Mouse (Mus musculus) MEL (cell line): Measurements from ENCODE around the gene Alg1. TPM values are rescaled to one million over a fixed set of nuclear protein-coding genes. Genes with fewer than 3 reads are reported as not detected.

Experiments
- DNase-seq: peaks from one replicate; pipeline ENCODE4 v3.0.0; 2011; ENCODE audit warnings: low read depth, low spot score
- H3K27ac ChIP-seq: 2 replicates; pipeline ENCODE4 v1.5.1; 2012; ENCODE audit warnings: low read depth, mild to moderate bottlenecking, control low read depth, low read length, moderate library complexity; ENCODE audit not compliant: control insufficient read depth
- H3K27me3 ChIP-seq, 2 experiments: fragments of 150-350 bp in 1 of 2; sonication (generic) in 1 of 2; 2 replicates each; pipeline ENCODE4 v1.6.1; 2012; ENCODE audit warnings: low read length in 2 of 2, mild to moderate bottlenecking in 2 of 2, improper control_type of control experiment in 1 of 2, moderate library complexity in 1 of 2; ENCODE audit not compliant: insufficient read depth in 2 of 2, control insufficient read depth in 1 of 2
- H3K36me3 ChIP-seq, 2 experiments: 2 replicates each; pipeline ENCODE4 v1.6.1; 2012 to 2014; ENCODE audit warnings: low read length in 2 of 2, improper control_type of control experiment in 1 of 2, inconsistent platforms in 1 of 2, mild to moderate bottlenecking in 1 of 2; ENCODE audit not compliant: insufficient read depth in 2 of 2, control insufficient read depth in 1 of 2
- H3K4me1 ChIP-seq, 2 experiments: fragments of 150-350 bp in 1 of 2; sonication (generic) in 1 of 2; 2 replicates each; pipeline ENCODE4 v1.6.1; 2012; ENCODE audit warnings: low read length in 2 of 2, improper control_type of control experiment in 1 of 2, mild to moderate bottlenecking in 1 of 2; ENCODE audit not compliant: insufficient read depth in 2 of 2, control insufficient read depth in 1 of 2
- H3K4me3 ChIP-seq, 2 experiments: fragments of 150-350 bp in 1 of 2; sonication (generic) in 1 of 2; 2 replicates each; pipeline ENCODE4 v1.5.1; 2012; ENCODE audit warnings: low read depth in 2 of 2, low read length in 2 of 2, mild to moderate bottlenecking in 2 of 2, moderate library complexity in 2 of 2, control low read depth in 1 of 2, improper control_type of control experiment in 1 of 2; ENCODE audit not compliant: control insufficient read depth in 1 of 2, insufficient read depth in 1 of 2
- H3K79me2 ChIP-seq: 2 replicates; pipeline ENCODE4 v1.6.1; 2012; ENCODE audit warnings: mild to moderate bottlenecking, low read length, moderate library complexity; ENCODE audit not compliant: control insufficient read depth, poor library complexity, insufficient read depth
- H3K9ac ChIP-seq: 2 replicates; pipeline ENCODE4 v1.6.1; 2012; ENCODE audit warnings: low read depth, mild to moderate bottlenecking, control low read depth, low read length, moderate library complexity; ENCODE audit not compliant: control insufficient read depth, poor library complexity, severe bottlenecking
- H3K9me3 ChIP-seq: fragments of 150-350 bp; sonication (generic); replicated peaks from 2 replicates; pipeline ENCODE4 v1.6.1; 2012; ENCODE audit warnings: mild to moderate bottlenecking, low read length, improper control_type of control experiment, moderate library complexity; ENCODE audit not compliant: insufficient read depth
- BHLHE40 ChIP-seq: IDR thresholded peaks from 2 replicates; pipeline ENCODE4 v1.6.1; 2012; ENCODE audit warnings: low read depth, mild to moderate bottlenecking, inconsistent platforms, low read length, improper control_type of control experiment, borderline replicate concordance
- CTCF ChIP-seq, 3 experiments: IDR thresholded peaks in 2 of 3; conservative IDR thresholded peaks in 1 of 3; 2 replicates each; pipeline ENCODE4 v1.5.1; 2011 to 2012; ENCODE audit warnings: low read length in 3 of 3, low read depth in 2 of 3, mild to moderate bottlenecking in 2 of 3, improper control_type of control experiment in 1 of 3, inconsistent platforms in 1 of 3, mixed read lengths in 1 of 3, moderate library complexity in 1 of 3; ENCODE audit not compliant: control insufficient read depth in 1 of 3, insufficient read depth in 1 of 3, poor library complexity in 1 of 3, severe bottlenecking in 1 of 3
- E2F4 ChIP-seq: IDR thresholded peaks from 2 replicates; pipeline ENCODE4 v1.6.1; 2011; ENCODE audit warnings: low read depth, low read length, improper control_type of control experiment, borderline replicate concordance
- ELF1 ChIP-seq: IDR thresholded peaks from 2 replicates; pipeline ENCODE4 v1.6.1; 2014; ENCODE audit warnings: low read depth, mild to moderate bottlenecking, inconsistent platforms, low read length, improper control_type of control experiment, moderate library complexity
- ETS1 ChIP-seq: IDR thresholded peaks from 2 replicates; pipeline ENCODE4 v1.6.1; 2012; ENCODE audit warnings: low read depth, mild to moderate bottlenecking, inconsistent platforms, low read length, improper control_type of control experiment, moderate library complexity
- GABPA ChIP-seq: IDR thresholded peaks from 2 replicates; pipeline ENCODE4 v1.6.1; 2012; ENCODE audit warnings: low read depth, mild to moderate bottlenecking, inconsistent platforms, low read length, improper control_type of control experiment, moderate library complexity
- HCFC1 ChIP-seq: IDR thresholded peaks from 2 replicates; pipeline ENCODE4 v1.6.1; 2012; ENCODE audit warnings: low read depth, mild to moderate bottlenecking, inconsistent platforms, low read length, improper control_type of control experiment, moderate library complexity
- MAFK ChIP-seq: IDR thresholded peaks from 2 replicates; pipeline ENCODE4 v1.6.1; 2011; ENCODE audit warnings: low read depth, mild to moderate bottlenecking, low read length, improper control_type of control experiment, borderline replicate concordance
- MAX ChIP-seq: IDR thresholded peaks from 2 replicates; pipeline ENCODE4 v1.6.1; 2011; ENCODE audit warnings: low read length, improper control_type of control experiment
- MAZ ChIP-seq: IDR thresholded peaks from 2 replicates; pipeline ENCODE4 v1.6.1; 2012; ENCODE audit warnings: low read depth, mild to moderate bottlenecking, inconsistent platforms, low read length, improper control_type of control experiment
- MXI1 ChIP-seq: IDR thresholded peaks from 2 replicates; pipeline ENCODE4 v1.6.1; 2011; ENCODE audit warnings: mild to moderate bottlenecking, low read depth, low read length, improper control_type of control experiment
- MYB ChIP-seq: IDR thresholded peaks from 2 replicates; pipeline ENCODE4 v1.6.1; 2011; ENCODE audit warnings: mild to moderate bottlenecking, low read depth, low read length, improper control_type of control experiment
- MYC ChIP-seq: IDR thresholded peaks from 2 replicates; pipeline ENCODE4 v1.6.1; 2011; ENCODE audit warnings: low read depth, mild to moderate bottlenecking, low read length, improper control_type of control experiment, moderate library complexity
- NELFE ChIP-seq: IDR thresholded peaks from 2 replicates; pipeline ENCODE4 v1.6.1; 2011; ENCODE audit warnings: low read depth, low read length, improper control_type of control experiment
- NRF1 ChIP-seq: IDR thresholded peaks from 2 replicates; pipeline ENCODE4 v1.6.1; 2014; ENCODE audit warnings: low read depth, mild to moderate bottlenecking, inconsistent platforms, low read length, improper control_type of control experiment, moderate library complexity; ENCODE audit not compliant: poor library complexity, insufficient read depth, severe bottlenecking
- POLR2A ChIP-seq, 2 experiments: IDR thresholded peaks; 2 replicates each; pipeline ENCODE4 v1.6.1; 2011 to 2012; ENCODE audit warnings: low read length in 2 of 2, mild to moderate bottlenecking in 2 of 2, control low read depth in 1 of 2, improper control_type of control experiment in 1 of 2, low read depth in 1 of 2, moderate library complexity in 1 of 2; ENCODE audit not compliant: control insufficient read depth in 1 of 2, insufficient read depth in 1 of 2, poor library complexity in 1 of 2
- POLR2AphosphoS5 ChIP-seq: IDR thresholded peaks from 2 replicates; pipeline ENCODE4 v1.6.1; 2012; ENCODE audit warnings: low read depth, borderline replicate concordance, mild to moderate bottlenecking, inconsistent platforms, low read length, moderate library complexity, mixed read lengths
- RCOR1 ChIP-seq: IDR thresholded peaks from 2 replicates; pipeline ENCODE4 v1.6.1; 2012; ENCODE audit warnings: low read depth, mild to moderate bottlenecking, inconsistent platforms, low read length, improper control_type of control experiment
- SIN3A ChIP-seq: IDR thresholded peaks from 2 replicates; pipeline ENCODE4 v1.6.1; 2012; ENCODE audit warnings: low read length, improper control_type of control experiment, inconsistent platforms
- SMC3 ChIP-seq: IDR thresholded peaks from 2 replicates; pipeline ENCODE4 v1.6.1; 2011; ENCODE audit warnings: low read depth, low read length, improper control_type of control experiment
- TBP ChIP-seq: IDR thresholded peaks from 2 replicates; pipeline ENCODE4 v1.8.0; 2011; ENCODE audit warnings: low read depth, low read length, improper control_type of control experiment
- TCF12 ChIP-seq: IDR thresholded peaks from 2 replicates; pipeline ENCODE4 v1.6.1; 2014; ENCODE audit warnings: low read depth, mild to moderate bottlenecking, inconsistent platforms, low read length, improper control_type of control experiment, moderate library complexity
- USF1 ChIP-seq: IDR thresholded peaks from 2 replicates; pipeline ENCODE4 v1.6.1; 2014; ENCODE audit warnings: low read depth, mild to moderate bottlenecking, inconsistent platforms, low read length, improper control_type of control experiment, moderate library complexity
- USF2 ChIP-seq, 2 experiments: IDR thresholded peaks; 2 replicates each; pipeline ENCODE4 v1.6.1; 2011 to 2012; ENCODE audit warnings: improper control_type of control experiment in 2 of 2, low read length in 2 of 2, borderline replicate concordance in 1 of 2, inconsistent platforms in 1 of 2, low read depth in 1 of 2, mild to moderate bottlenecking in 1 of 2; ENCODE audit not compliant: insufficient read depth in 1 of 2
- ZC3H11A ChIP-seq: IDR thresholded peaks from 2 replicates; pipeline ENCODE4 v1.6.1; 2012; ENCODE audit warnings: low read depth, mild to moderate bottlenecking, inconsistent platforms, low read length, improper control_type of control experiment
- ZMIZ1 ChIP-seq: IDR thresholded peaks from 2 replicates; pipeline ENCODE4 v1.6.1; 2012; ENCODE audit warnings: low read depth, mild to moderate bottlenecking, inconsistent platforms, low read length, improper control_type of control experiment, moderate library complexity
- ZNF384 ChIP-seq: IDR thresholded peaks from 2 replicates; pipeline ENCODE4 v1.6.1; 2012; ENCODE audit warnings: low read depth, mild to moderate bottlenecking, inconsistent platforms, low read length, improper control_type of control experiment
- polyA plus RNA-seq, 2 experiments: library from polyadenylated mRNA; stranded (reverse) in 1 of 2; unstranded in 1 of 2; fragments of >175 nt in 1 of 2; fragments of >200 nt in 1 of 2; gene quantifications; 2 replicates each; pipeline versions ENCODE4 v1.2.1 to v1.2.4; 2012; ENCODE audit warnings: low replicate concordance in 2 of 2, low read depth in 1 of 2; ENCODE audit not compliant: insufficient read length in 2 of 2, insufficient read depth in 1 of 2, missing spikeins in 1 of 2
- total RNA-seq: library from RNA; depleted of rRNA; stranded (reverse); fragments of 300-350 nt; gene quantifications from 2 replicates; pipeline ENCODE4 v1.2.3, GENCODE M21; 2012

Gene Alg1
- total and polyA plus RNA-seq, 3 experiments = 42.9 to 46.4 TPM; not detected in 1

- Histone ChIP-seq H3K36me3 (peaks cover 0 to 3% of the 10 kb centered on the region in 2 experiments; a peak in 1 of 4 replicates), H3K9ac (peak overlapping the region; percentile 88), H3K4me1 (peaks cover 0 to 4% of the 10 kb centered on the region in 2 experiments; a peak in 1 of 4 replicates), H3K9me3 (no peaks in the 10 kb centered on the region), H3K27me3 (no peaks in the 10 kb centered on the region), H3K27ac (peak overlapping the region; percentile 40), H3K4me3 (peak overlapping the region; percentile 76 to 91), H3K79me2 (peaks cover 3% of the 10 kb centered on the region; the same call in 1 of the 2 replicates)
- 0 out of 2 replicates have a peak, but pooled peaks have one; percentile 12 for TF ChIP-seq ELF1
- TF ChIP-seq ZNF384 = no peak
- peak; percentile 58 for DNase-seq
Measured at GRCm38 (mm10) chr16:5203200-5203599, 30.2 kb upstream of the Alg1 start.

- Histone ChIP-seq H3K36me3 (peaks cover 0 to 3% of the 10 kb centered on the region in 2 experiments; a peak in 1 of 4 replicates), H3K27ac (peak within 1 kb of the TSS; percentile 40), H3K4me3 (peak within 1 kb of the TSS; percentile 76 to 91), H3K27me3 (no peaks in the 10 kb centered on the region), H3K79me2 (peaks cover 3% of the 10 kb centered on the region; the same call in 1 of the 2 replicates), H3K9me3 (no peaks in the 10 kb centered on the region), H3K4me1 (peaks cover 0 to 4% of the 10 kb centered on the region in 2 experiments; a peak in 1 of 4 replicates), H3K9ac (peak within 1 kb of the TSS; percentile 88)
- peak; percentile 90 for DNase-seq
- no peak for TF ChIP-seq E2F4
- no peak for TF ChIP-seq GABPA
- peak; percentile 50; the same call in 1 of the 2 replicates for TF ChIP-seq BHLHE40
- peak; percentile 98 to 100 for TF ChIP-seq USF2 (IDR thresholded peaks at IDR 0.05; ENCODE audit: borderline replicate concordance in 1 of 2, insufficient read depth in 1 of 2, low read depth in 1 of 2, low read length in 2 of 2)
- TF ChIP-seq MAX = peak; percentile 98
- TF ChIP-seq NELFE = peak; percentile 64
- TF ChIP-seq TCF12 = peak; percentile 46; the same call in 1 of the 2 replicates
- TF ChIP-seq MXI1 = peak; percentile 98
- TF ChIP-seq MAFK = no peak
- TF ChIP-seq USF1 = peak; percentile 99
- TF ChIP-seq MYB = no peak
- TF ChIP-seq ZMIZ1 = no peak
- no peak for TF ChIP-seq MAZ
- TF ChIP-seq HCFC1 = peak; percentile 89
- 0 out of 2 replicates have a peak, but pooled peaks have one; percentile 18 for TF ChIP-seq NRF1
- TF ChIP-seq ZC3H11A = no peak
- no peak for TF ChIP-seq SMC3
- peak; percentile 62; the same call in 1 of the 2 replicates for TF ChIP-seq ETS1
- TF ChIP-seq MYC = peak; percentile 91
- TF ChIP-seq POLR2AphosphoS5 = no peak
- TF ChIP-seq SIN3A = peak; percentile 100
- peak; percentile 56; the same call in 1 of the 2 replicates for TF ChIP-seq RCOR1
- no peak for TF ChIP-seq CTCF (IDR thresholded peaks at IDR 0.05 in 2 of 3, conservative IDR thresholded peaks at IDR 0.05 in 1 of 3; ENCODE audit: control insufficient read depth in 1 of 3, insufficient read depth in 1 of 3, low read depth in 2 of 3, low read length in 3 of 3, poor library complexity in 1 of 3, severe bottlenecking in 1 of 3)
- TF ChIP-seq TBP = peak; percentile 78
- TF ChIP-seq POLR2A (IDR thresholded peaks at IDR 0.05; ENCODE audit: control insufficient read depth in 1 of 2, insufficient read depth in 1 of 2, low read depth in 1 of 2, low read length in 2 of 2, poor library complexity in 1 of 2) = peak; percentile 76 to 84
Measured at GRCm38 (mm10) chr16:5203668-5204433, 29.6 kb upstream of the Alg1 start, which contains the start of gene Nagpa. Gene Nagpa (minus strand): TSS chr16:5204012.
